Mouse (Mus musculus) embryonic fibroblast, embryonic 13.5 days (primary cell): ENCODE results near the gene Sync. TPM values are rescaled to one million over a fixed set of nuclear protein-coding genes. Genes with fewer than 3 reads are reported as not detected.
A peak's percentile ranks its signal among the peaks of the same experiment; 100 is the strongest.

ENCODE experiments used
- H3K27ac ChIP-seq: 2 replicates; pipeline ENCODE4 v1.5.1; 2012; ENCODE audit warnings: low read length, control low read depth, inconsistent platforms; ENCODE audit not compliant: insufficient read depth
- H3K4me1 ChIP-seq: 2 replicates; pipeline ENCODE4 v1.6.1; 2011; ENCODE audit warnings: low read length; ENCODE audit not compliant: control insufficient read depth, insufficient read depth
- H3K4me3 ChIP-seq: 2 replicates; pipeline ENCODE4 v1.5.1; 2011; ENCODE audit warnings: mild to moderate bottlenecking, control low read depth, low read length; ENCODE audit not compliant: insufficient read depth
- CTCF ChIP-seq: IDR thresholded peaks from 2 replicates; pipeline ENCODE4 v1.5.1; 2011; ENCODE audit warnings: mild to moderate bottlenecking, control low read depth, low read length, moderate library complexity, borderline replicate concordance; ENCODE audit not compliant: insufficient read depth
- POLR2A ChIP-seq: IDR thresholded peaks from 2 replicates; pipeline ENCODE4 v1.6.1; 2011; ENCODE audit warnings: low read depth, mild to moderate bottlenecking, control low read depth, low read length, moderate library complexity
- polyA plus RNA-seq: library from polyadenylated mRNA; stranded (reverse); fragments of >200 nt; gene quantifications from 2 replicates; pipeline ENCODE4 v1.2.4, GENCODE M21; 2011; ENCODE audit warnings: low read depth; ENCODE audit not compliant: missing spikeins, insufficient read length

The Sync gene
- polyA plus RNA-seq, 1 experiment, result 9.4 TPM

DNA sequence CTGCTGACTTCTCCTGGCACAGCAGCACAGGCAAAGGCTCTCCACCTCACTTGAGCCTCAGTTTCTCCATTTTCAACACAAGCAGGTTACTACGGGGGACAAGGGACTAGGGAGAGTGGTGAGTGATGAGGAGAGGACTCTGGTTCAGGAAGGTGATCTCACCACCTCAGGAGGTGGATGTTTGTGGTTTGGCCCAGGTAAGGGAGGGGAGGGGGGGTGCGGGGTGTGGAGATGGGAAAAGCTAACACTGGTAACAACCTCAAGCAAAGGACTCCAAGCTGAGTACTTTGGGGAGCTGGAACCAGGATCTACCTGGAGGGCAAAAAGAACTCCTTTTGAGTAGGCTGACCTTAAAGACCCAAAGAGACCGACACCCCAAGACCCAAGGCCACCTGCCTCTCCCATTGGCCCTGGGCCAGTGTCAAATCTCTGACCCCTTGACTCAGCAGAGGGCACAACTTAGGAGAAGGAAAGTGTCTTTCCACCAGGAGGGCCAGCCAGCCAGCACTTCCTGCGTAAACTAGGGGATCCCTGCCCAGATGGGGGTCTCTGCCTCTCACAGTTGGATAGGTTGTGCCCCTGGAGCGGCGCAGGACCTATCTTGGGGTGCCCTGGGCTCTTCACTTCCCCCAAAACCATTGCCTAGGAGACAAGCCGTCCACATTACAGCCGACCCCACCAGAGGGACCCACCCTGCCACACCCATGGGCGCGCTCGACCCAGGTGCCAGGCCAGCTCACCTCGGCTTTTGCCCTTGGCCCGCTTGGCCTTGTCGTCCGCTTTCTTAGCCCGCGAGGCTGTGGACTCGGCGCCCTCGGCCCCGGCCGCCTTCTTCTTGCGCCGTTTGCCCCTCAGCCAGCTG is 39.8 kb upstream of the Sync start:
- TF ChIP-seq CTCF (no peak), POLR2A (no peak)
- no peaks in the 10 kb centered on the region for H3K4me1 ChIP-seq
- peak overlapping the region; percentile 51 for H3K4me3 ChIP-seq
- H3K27ac ChIP-seq, result no peak overlapping the region

DNA sequence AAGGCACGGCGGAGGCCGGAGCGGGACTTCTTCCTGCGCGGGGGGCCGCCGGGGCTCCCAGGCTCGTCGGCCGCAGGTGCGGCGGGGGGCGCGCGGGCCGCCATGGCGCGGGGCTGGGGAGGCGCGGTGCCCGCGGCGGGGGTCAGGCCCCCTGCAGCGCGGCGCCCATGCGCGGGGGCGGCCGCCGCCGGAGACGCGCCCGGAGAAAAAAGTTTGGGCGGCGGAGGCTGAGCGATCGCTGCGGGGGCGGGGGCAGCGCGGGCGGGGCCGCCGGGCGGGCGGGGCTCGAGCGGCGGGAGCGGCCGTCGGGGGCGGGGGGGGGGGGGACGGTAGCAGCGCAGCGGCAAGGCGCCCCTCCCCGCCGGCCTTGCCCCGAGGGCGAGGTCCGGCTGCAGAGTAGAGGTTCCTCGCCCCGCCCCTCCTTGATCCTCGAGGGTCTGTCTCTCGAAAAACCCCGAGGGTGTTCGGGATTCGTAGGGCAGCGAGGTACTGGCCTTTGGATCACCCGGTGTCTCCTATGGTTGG is 39.1 kb upstream of the Sync start:
- no peak overlapping the region for H3K27ac ChIP-seq
- 0 out of 2 replicates have a peak, but pooled peaks cover 2% of the 10 kb centered on the region for H3K4me1 ChIP-seq
- no peak for TF ChIP-seq CTCF
- TF ChIP-seq POLR2A, result no peak
- peak overlapping the region; percentile 51 for H3K4me3 ChIP-seq

DNA sequence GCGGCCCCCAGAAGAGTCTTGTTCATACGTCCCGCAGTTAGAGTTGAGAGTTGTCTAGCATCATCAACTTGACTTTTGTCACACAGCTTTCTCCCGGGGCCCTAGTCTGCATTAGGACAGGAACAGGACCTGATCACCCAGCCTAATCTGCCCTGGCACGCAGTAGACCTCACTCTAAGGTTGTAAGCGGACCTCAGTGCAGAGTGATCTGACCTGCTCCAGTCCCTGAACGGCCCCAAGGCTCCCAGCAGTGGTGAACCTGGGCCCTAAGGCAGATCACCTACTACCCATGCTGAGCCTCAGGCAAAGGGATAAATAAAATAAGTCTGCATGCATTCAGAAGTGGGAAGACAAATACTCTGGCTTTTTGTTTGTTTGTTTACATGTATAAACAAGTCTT is 38.1 kb upstream of the Sync start:
- H3K4me3 ChIP-seq, result no peak overlapping the region
- TF ChIP-seq CTCF (no peak), POLR2A (no peak)
- no peak overlapping the region for H3K27ac ChIP-seq
- 0 out of 2 replicates have a peak, but pooled peaks cover 2% of the 10 kb centered on the region for H3K4me1 ChIP-seq

DNA sequence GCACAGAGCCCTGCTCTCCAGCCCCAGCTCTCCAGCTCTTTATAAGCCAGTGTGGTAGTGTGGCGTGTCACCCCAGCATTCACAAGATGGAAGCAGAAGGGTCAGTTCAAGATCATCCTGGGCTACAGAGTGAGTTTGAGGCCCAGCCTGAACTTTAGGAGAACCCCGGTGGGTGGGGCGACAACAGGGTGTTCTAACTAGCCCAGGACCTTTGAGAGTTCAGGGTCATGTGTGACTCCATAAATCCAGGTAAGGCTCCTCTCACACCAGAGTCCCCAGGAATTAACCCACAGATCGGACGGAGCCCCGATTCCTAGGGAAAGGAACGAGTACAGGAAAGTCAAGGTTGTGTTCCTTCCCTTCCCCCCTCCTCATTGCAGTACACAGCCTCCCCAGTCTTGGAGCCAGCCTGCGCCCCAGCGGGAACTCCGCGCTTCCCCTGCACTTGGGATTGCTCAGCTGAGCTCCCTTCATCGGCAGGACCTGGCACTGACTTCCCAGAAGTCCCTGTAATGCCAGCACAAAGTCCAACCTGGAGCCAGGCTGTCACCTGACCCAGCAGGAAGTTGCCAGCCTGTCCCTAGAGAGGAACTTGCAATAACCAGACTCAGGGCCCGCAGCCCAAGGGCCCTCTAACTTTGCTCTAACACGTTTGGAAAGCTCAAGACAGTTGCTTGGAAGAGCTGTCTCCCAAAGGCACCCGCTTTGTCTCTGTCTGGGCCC is 36.5 kb upstream of the Sync start:
- no peak for TF ChIP-seq CTCF
- 0 out of 2 replicates have a peak, but pooled peaks cover 2% of the 10 kb centered on the region for H3K4me1 ChIP-seq
- H3K4me3 ChIP-seq, result no peak overlapping the region
- no peak overlapping the region for H3K27ac ChIP-seq

- Histone ChIP-seq H3K4me3 (no peak overlapping the region), H3K4me1 (0 out of 2 replicates have a peak, but pooled peaks cover 2% of the 10 kb centered on the region), H3K27ac (no peak overlapping the region)
- TF ChIP-seq CTCF (no peak), POLR2A (no peak)
These were observed 35.8 kb upstream of the Sync start for GRCm38 (mm10) chr4:129251482-129252125.

DNA sequence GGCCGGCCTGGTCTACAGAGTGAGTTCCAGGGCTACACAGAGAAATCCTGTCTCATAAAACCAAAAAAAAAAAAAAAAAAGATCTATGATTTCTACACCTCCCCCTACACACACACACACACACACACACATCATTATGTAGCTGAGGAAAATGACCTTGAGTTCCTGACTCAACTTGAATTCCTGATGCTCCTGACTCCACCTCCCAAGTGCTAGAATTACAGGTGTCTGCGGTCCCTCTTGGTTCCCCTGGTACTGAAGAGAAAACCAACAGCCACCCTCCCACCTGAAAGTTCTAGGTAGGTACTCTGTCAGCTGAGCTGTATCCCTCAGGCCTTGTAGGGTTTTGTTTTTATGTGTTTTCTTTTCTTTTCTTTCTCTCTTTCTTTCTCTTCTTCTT is 34.9 kb upstream of the Sync start:
- H3K4me1 ChIP-seq, result 0 out of 2 replicates have a peak, but pooled peaks cover 2% of the 10 kb centered on the region
- TF ChIP-seq POLR2A (no peak), CTCF (no peak)
- H3K27ac ChIP-seq, result no peak overlapping the region
- no peak overlapping the region for H3K4me3 ChIP-seq

GRCm38 (mm10) chr4:129254571-129254970 is 32.8 kb upstream of the Sync start:
- no peak overlapping the region for H3K27ac ChIP-seq
- H3K4me3 ChIP-seq, result no peak overlapping the region
- no peak for TF ChIP-seq POLR2A
- no peak for TF ChIP-seq CTCF
- 0 out of 2 replicates have a peak, but pooled peaks cover 2% of the 10 kb centered on the region for H3K4me1 ChIP-seq

GRCm38 (mm10) chr4:129256450-129257380 is 30.7 kb upstream of the Sync start:
- Histone ChIP-seq H3K27ac (no peak overlapping the region), H3K4me3 (no peak overlapping the region), H3K4me1 (0 out of 2 replicates have a peak, but pooled peaks cover 2% of the 10 kb centered on the region)
- TF ChIP-seq CTCF, result no peak
- TF ChIP-seq POLR2A, result no peak

- no peak for TF ChIP-seq POLR2A
- no peak for TF ChIP-seq CTCF
- Histone ChIP-seq H3K4me1 (peaks cover 4% of the 10 kb centered on the region), H3K27ac (no peak overlapping the region), H3K4me3 (no peak overlapping the region)
These were observed 28.3 kb upstream of the Sync start for GRCm38 (mm10) chr4:129259101-129259500.
